Comparison of ENCODE assay signal across 10 mouse cellular contexts in the genomic region with DNA sequence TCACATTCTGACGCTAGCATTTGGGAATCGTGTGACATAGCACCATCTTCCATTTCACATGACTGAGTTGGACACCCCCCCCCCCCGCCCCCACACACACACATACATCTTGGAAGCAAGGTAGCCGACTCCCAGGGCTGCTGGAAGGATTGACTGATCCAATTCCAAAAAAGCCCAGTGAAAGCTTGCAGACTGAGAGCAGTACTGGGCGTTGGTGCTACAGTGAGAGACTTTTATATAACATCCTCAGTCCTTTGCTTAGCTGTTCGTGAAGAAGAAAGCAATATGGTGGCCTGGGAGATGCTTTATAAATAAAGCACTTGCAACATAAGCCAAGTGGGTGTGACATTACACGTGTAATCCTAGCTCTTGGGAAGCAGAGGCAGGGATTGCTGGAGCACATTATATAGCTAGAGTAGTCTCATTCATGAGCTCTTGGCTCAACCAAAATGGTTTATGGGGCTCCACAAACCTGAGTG.
"Had no signal": no experiment of that assay in that cellular context is flagged by ENCODE, and none has a peak within 500 bp of the region (broad histone marks: within the 10 kb centered on the region; RNA-seq: fewer than 3 reads in every experiment).

No protein-coding gene starts in this region.

- ATAC-seq: liver, postnatal 0 days; lung, postnatal 0 days; midbrain, embryonic 13.5 days; midbrain, embryonic 15.5 days had no signal

- DNase-seq: liver, postnatal 0 days; lung, adult 2 months; lung, postnatal 14 days; lung, postnatal 36 days; thymus, adult 18-20 months; thymus, postnatal 14 days; thymus, postnatal 36 days had no signal
